Mouse (Mus musculus) naive thymus-derived CD4-positive, alpha-beta T cell, adult 2 months (primary cell): ENCODE measurements around the gene Atf5.

Experiments used
- DNase-seq: peaks from one replicate; pipeline ENCODE4 v3.0.0-alpha.2; 2011; ENCODE audit warnings: low read depth

Atf5 gene

DNA sequence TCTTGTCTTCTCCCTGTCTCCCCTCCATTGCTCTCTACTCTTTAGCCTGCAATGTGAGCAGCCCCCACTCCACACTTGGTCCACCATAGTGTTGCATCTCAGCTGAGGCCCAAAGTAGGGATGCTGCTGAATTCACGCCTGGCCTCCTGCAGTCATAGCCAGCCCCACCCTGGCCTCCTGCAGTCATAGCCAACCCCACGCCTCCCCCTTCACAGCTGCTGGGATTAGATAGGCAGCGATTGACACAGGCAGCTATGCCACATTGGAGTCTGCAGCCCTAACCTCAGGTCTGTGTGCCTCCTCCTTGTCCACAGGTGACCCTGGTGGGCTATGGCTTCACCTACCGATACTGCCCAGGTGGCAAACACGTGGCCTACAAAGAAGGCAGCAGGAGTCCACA is 48.3 kb downstream of the Atf5 start:
- DNase-seq = no peak
